Mouse (Mus musculus) neural tube, embryonic 14.5 days (tissue): ENCODE results near the gene Cisd2. TPM values are rescaled to one million over a fixed set of nuclear protein-coding genes. Genes with fewer than 3 reads are reported as not detected.

Experiments
- ATAC-seq: fragments of 200-750 bp; cut with Nextera tagmentation; 2 replicates; pipeline ENCODE4 v1.8.0; 2017; ENCODE audit warnings: low read depth, mild to moderate bottlenecking, moderate TSS enrichment, moderate library complexity
- H3K27ac ChIP-seq: fragments of 300-500 bp; sonication (generic); 2 replicates; pipeline ENCODE4 v1.5.1; 2014; ENCODE audit warnings: low read depth, mild to moderate bottlenecking, control low read depth, low read length, moderate library complexity, mixed read lengths
- H3K27me3 ChIP-seq: fragments of 300-500 bp; sonication (generic); 2 replicates; pipeline ENCODE4 v1.6.1; 2014; ENCODE audit warnings: low read length; ENCODE audit not compliant: control insufficient read depth, insufficient read depth
- H3K36me3 ChIP-seq: fragments of 300-500 bp; sonication (generic); 2 replicates; pipeline ENCODE4 v1.6.1; 2014; ENCODE audit warnings: low read length, mixed read lengths; ENCODE audit not compliant: control insufficient read depth, insufficient read depth
- H3K4me1 ChIP-seq: fragments of 300-500 bp; sonication (generic); 2 replicates; pipeline ENCODE4 v1.6.1; 2014; ENCODE audit warnings: low read length; ENCODE audit not compliant: control insufficient read depth, insufficient read depth
- H3K4me2 ChIP-seq: fragments of 300-500 bp; sonication (generic); 2 replicates; pipeline ENCODE4 v1.6.1; 2014; ENCODE audit warnings: mild to moderate bottlenecking, low read depth, low read length, control low read depth
- H3K4me3 ChIP-seq: fragments of 300-500 bp; sonication (generic); 2 replicates; pipeline ENCODE4 v1.5.1; 2014; ENCODE audit warnings: low read depth, low read length, control low read depth, mixed read lengths
- H3K9ac ChIP-seq: fragments of 300-500 bp; sonication (generic); replicated peaks from 2 replicates; pipeline ENCODE4 v1.6.1; 2014; ENCODE audit warnings: low read depth, mild to moderate bottlenecking, control low read depth, low read length, mixed read lengths
- H3K9me3 ChIP-seq: fragments of 300-500 bp; sonication (generic); 2 replicates; pipeline ENCODE4 v1.6.1; 2016; ENCODE audit warnings: low read length; ENCODE audit not compliant: control insufficient read depth
- WGBS: fragments of 180-500 bp; shearing (Covaris S2); extraction: QIAGEN DNeasy Blood & Tissue Kit; methylation state at CpG from one replicate; pipeline ENCODE4 v1.1.7; 2014; 5-methylcytosine and 5-hydroxymethylcytosine counted together
- polyA plus RNA-seq: library from polyadenylated mRNA; unstranded; fragments of >200 nt; fragmentation: Nextera tagmentation; extraction: Ambion mirVana; gene quantifications from 2 replicates; pipeline ENCODE4 v1.2.1, GENCODE M21; 2014

The Cisd2 gene
- polyA plus RNA-seq, 1 experiment from 2014 or later = 71.8 TPM

- Histone ChIP-seq H3K9ac (no peak overlapping the region), H3K27ac (no peak overlapping the region), H3K9me3 (no peaks in the 10 kb centered on the region), H3K4me3 (no peak overlapping the region), H3K27me3 (no peaks in the 10 kb centered on the region), H3K36me3 (no peaks in the 10 kb centered on the region), H3K4me1 (peaks cover 13% of the 10 kb centered on the region), H3K4me2 (no peak overlapping the region)
- no peak for ATAC-seq
- 93% methylated on average over 9 of the region's 9 CpGs for WGBS
These were observed 3.0 kb downstream of the Cisd2 start for GRCm38 (mm10) chr3:135420542-135421309.

GRCm38 (mm10) chr3:135417799-135418198, 5.9 kb downstream of the Cisd2 start:
- Histone ChIP-seq H3K4me2 (no peak overlapping the region), H3K9me3 (no peaks in the 10 kb centered on the region), H3K4me3 (no peak overlapping the region), H3K27ac (no peak overlapping the region), H3K9ac (no peak overlapping the region), H3K36me3 (no peaks in the 10 kb centered on the region), H3K27me3 (no peaks in the 10 kb centered on the region), H3K4me1 (peaks cover 8% of the 10 kb centered on the region; the same call in 1 of the 2 replicates)
- ATAC-seq = no peak
- WGBS = 78% methylated on average over 3 of the region's 3 CpGs

GRCm38 (mm10) chr3:135417245-135417644, 6.5 kb downstream of the Cisd2 start:
- ATAC-seq = no peak
- Histone ChIP-seq H3K27me3 (no peaks in the 10 kb centered on the region), H3K4me3 (no peak overlapping the region), H3K9ac (no peak overlapping the region), H3K9me3 (no peaks in the 10 kb centered on the region), H3K27ac (no peak overlapping the region), H3K36me3 (no peaks in the 10 kb centered on the region), H3K4me2 (no peak overlapping the region), H3K4me1 (peaks cover 7% of the 10 kb centered on the region; the same call in 1 of the 2 replicates)
- WGBS = 84% methylated on average over 3 of the region's 3 CpGs

GRCm38 (mm10) chr3:135411824-135412223, 11.9 kb downstream of the Cisd2 start:
- H3K4me1 ChIP-seq = 0 out of 2 replicates have a peak, but pooled peaks cover 3% of the 10 kb centered on the region
- no peak overlapping the region for H3K9ac ChIP-seq
- H3K36me3 ChIP-seq = peaks cover 8% of the 10 kb centered on the region; the same call in 1 of the 2 replicates
- H3K4me3 ChIP-seq = no peak overlapping the region
- H3K4me2 ChIP-seq = no peak overlapping the region
- H3K27me3 ChIP-seq = no peaks in the 10 kb centered on the region
- no peak overlapping the region for H3K27ac ChIP-seq
- 34% methylated on average over 9 of the region's 9 CpGs for WGBS
- peak; percentile 25; the same call in 1 of the 2 replicates for ATAC-seq
- H3K9me3 ChIP-seq = no peaks in the 10 kb centered on the region

- no peak overlapping the region for H3K4me3 ChIP-seq
- H3K27me3 ChIP-seq = no peaks in the 10 kb centered on the region
- H3K4me2 ChIP-seq = no peak overlapping the region
- H3K4me1 ChIP-seq = 0 out of 2 replicates have a peak, but pooled peaks cover 3% of the 10 kb centered on the region
- peaks cover 12% of the 10 kb centered on the region; the same call in 1 of the 2 replicates for H3K36me3 ChIP-seq
- no peak overlapping the region for H3K9ac ChIP-seq
- H3K27ac ChIP-seq = no peak overlapping the region
- WGBS = 86% methylated on average over 12 of the region's 12 CpGs
- H3K9me3 ChIP-seq = no peaks in the 10 kb centered on the region
- ATAC-seq = no peak
These were observed 12.7 kb downstream of the Cisd2 start for GRCm38 (mm10) chr3:135411056-135411455.

GRCm38 (mm10) chr3:135409219-135409618, 14.5 kb downstream of the Cisd2 start:
- no peaks in the 10 kb centered on the region for H3K27me3 ChIP-seq
- no peaks in the 10 kb centered on the region for H3K9me3 ChIP-seq
- H3K4me2 ChIP-seq = no peak overlapping the region
- 0 out of 2 replicates have a peak, but pooled peaks cover 3% of the 10 kb centered on the region for H3K4me1 ChIP-seq
- no peak for ATAC-seq
- H3K9ac ChIP-seq = no peak overlapping the region
- H3K27ac ChIP-seq = no peak overlapping the region
- 99% methylated on average over 5 of the region's 5 CpGs for WGBS
- H3K4me3 ChIP-seq = no peak overlapping the region
- H3K36me3 ChIP-seq = peaks cover 12% of the 10 kb centered on the region; the same call in 1 of the 2 replicates

- Histone ChIP-seq H3K9me3 (no peaks in the 10 kb centered on the region), H3K4me2 (no peak overlapping the region), H3K27me3 (no peaks in the 10 kb centered on the region), H3K4me1 (0 out of 2 replicates have a peak, but pooled peaks cover 3% of the 10 kb centered on the region), H3K36me3 (peaks cover 12% of the 10 kb centered on the region; the same call in 1 of the 2 replicates), H3K9ac (no peak overlapping the region), H3K27ac (no peak overlapping the region), H3K4me3 (no peak overlapping the region)
- no peak for ATAC-seq
- WGBS = 90% methylated on average over 9 of the region's 9 CpGs
These were observed 16.4 kb downstream of the Cisd2 start for GRCm38 (mm10) chr3:135407351-135407750.

- Histone ChIP-seq H3K27ac (no peak overlapping the region), H3K4me1 (no peaks in the 10 kb centered on the region), H3K4me2 (no peak overlapping the region), H3K9ac (no peak overlapping the region), H3K4me3 (no peak overlapping the region), H3K9me3 (no peaks in the 10 kb centered on the region), H3K27me3 (no peaks in the 10 kb centered on the region), H3K36me3 (peaks cover 12% of the 10 kb centered on the region; the same call in 1 of the 2 replicates)
- ATAC-seq = no peak
- WGBS = 82% methylated on average over 4 of the region's 4 CpGs
These were observed 19.1 kb downstream of the Cisd2 start for GRCm38 (mm10) chr3:135404599-135404998.

- H3K27ac ChIP-seq = no peak overlapping the region
- H3K9me3 ChIP-seq = no peaks in the 10 kb centered on the region
- ATAC-seq = no peak
- no peak overlapping the region for H3K4me2 ChIP-seq
- no peak overlapping the region for H3K4me3 ChIP-seq
- H3K9ac ChIP-seq = no peak overlapping the region
- H3K36me3 ChIP-seq = peaks cover 9% of the 10 kb centered on the region; the same call in 1 of the 2 replicates
- H3K27me3 ChIP-seq = no peaks in the 10 kb centered on the region
- 78% methylated on average over 5 of the region's 5 CpGs for WGBS
- H3K4me1 ChIP-seq = no peaks in the 10 kb centered on the region
These were observed 19.9 kb downstream of the Cisd2 start for GRCm38 (mm10) chr3:135403856-135404255.
